Mouse (Mus musculus): ENCODE data around the gene Hnrnpdl.

DNA sequence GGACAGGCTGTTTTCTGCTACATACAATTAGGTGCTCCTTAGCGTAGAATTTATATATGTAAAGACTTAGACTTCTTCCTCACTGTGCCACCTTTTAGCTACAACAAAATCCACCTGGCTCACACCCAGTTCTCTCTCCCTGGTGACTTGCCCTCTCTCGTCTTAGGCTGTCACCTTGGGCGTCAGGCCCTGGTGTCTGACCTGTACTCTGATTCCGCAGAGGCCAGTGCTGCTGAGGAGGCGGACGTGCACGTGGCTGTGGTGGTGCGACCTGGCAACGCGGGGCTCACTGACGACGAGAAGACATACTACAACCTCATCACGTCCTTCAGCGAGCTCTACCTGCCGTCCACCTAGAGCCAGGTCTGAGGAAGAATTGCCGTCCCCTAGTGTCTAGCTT is 28.1 kb upstream of the Hnrnpdl start:
- TF ChIP-seq EP300 (optimal IDR thresholded peaks at IDR 0.05) (no peak), CTCF (IDR thresholded peaks at IDR 0.05; ENCODE audit: low read depth) (no peak)
